ENCODE assay signal across 8 mouse cellular contexts in genomic region chr9:43101936-43102595, GRCm38 (mm10). TPM values are rescaled to one million over a fixed set of nuclear protein-coding genes. Genes with fewer than 3 reads are reported as not detected.
DNase-seq lines count a peak whose midpoint lies in the region; ATAC-seq and TF ChIP-seq lines count a peak whose summit lies in the region.

No protein-coding gene starts in this region.

- peaks cover 27% of the 10 kb centered on the region for H3K27me3 ChIP-seq in megakaryocyte, embryonic 14.5 days (replicated peaks)
- H3K27me3 ChIP-seq in heart, embryonic 13.5 days (replicated peaks), result no peaks in the 10 kb centered on the region
- H3K27me3 ChIP-seq in lung, embryonic 16.5 days (ENCODE audit: control insufficient read depth, insufficient read depth, low read depth, low read length), result no peaks in the 10 kb centered on the region
- no peaks in the 10 kb centered on the region for H3K27me3 ChIP-seq in stomach, postnatal 0 days (ENCODE audit: control insufficient read depth, insufficient read depth, low read length)

- no peak for DNase-seq in stomach, postnatal 0 days (ENCODE audit: low spot score)
- no peak for DNase-seq in right cerebral cortex, postnatal 14 days
- DNase-seq in left cerebral cortex, adult 2 months (ENCODE audit: extremely low spot score in 1 of 2, low spot score in 2 of 2), result no peak
- DNase-seq in kidney, postnatal 4 days, result no peak

- H3K27ac ChIP-seq in heart, embryonic 13.5 days (replicated peaks), result peak overlapping the region; percentile 86
- H3K27ac ChIP-seq in lung, embryonic 16.5 days (ENCODE audit: low read length), result peak overlapping the region; percentile 64
- H3K27ac ChIP-seq in stomach, postnatal 0 days (replicated peaks), result peak overlapping the region; percentile 9; the same call in 1 of the 2 replicates
- H3K27ac ChIP-seq in left cerebral cortex, adult 2 months, result no peak overlapping the region

- H3K9ac ChIP-seq in heart, embryonic 13.5 days, result peak overlapping the region; percentile 71
- H3K9ac ChIP-seq in lung, embryonic 16.5 days (ENCODE audit: low read length), result peak overlapping the region; percentile 42; the same call in 1 of the 2 replicates
- no peak overlapping the region for H3K9ac ChIP-seq in stomach, postnatal 0 days (ENCODE audit: low read length)

- peak overlapping the region; percentile 84 for H3K4me2 ChIP-seq in heart, embryonic 13.5 days
- H3K4me2 ChIP-seq in lung, embryonic 16.5 days (ENCODE audit: low read depth, low read length), result peak overlapping the region; percentile 82
- peak overlapping the region; percentile 18 for H3K4me2 ChIP-seq in stomach, postnatal 0 days (replicated peaks; ENCODE audit: low read depth)

- TF ChIP-seq EP300 in stomach, postnatal 0 days (optimal IDR thresholded peaks at IDR 0.05), result no peak

- WGBS in heart, embryonic 13.5 days, result 37% methylated on average over 8 of the region's 8 CpGs
- 47% methylated on average over 8 of the region's 8 CpGs for WGBS in lung, embryonic 16.5 days
- WGBS in stomach, postnatal 0 days, result 45% methylated on average over 8 of the region's 8 CpGs

- peak overlapping the region; percentile 82 for H3K4me3 ChIP-seq in megakaryocyte, embryonic 14.5 days (replicated peaks)
- peak overlapping the region; percentile 94 for H3K4me3 ChIP-seq in heart, embryonic 13.5 days
- H3K4me3 ChIP-seq in lung, embryonic 16.5 days (ENCODE audit: low read length), result peak overlapping the region; percentile 25
- peak overlapping the region; percentile 15; the same call in 1 of the 2 replicates for H3K4me3 ChIP-seq in stomach, postnatal 0 days (ENCODE audit: low read depth, low read length)
- H3K4me3 ChIP-seq in left cerebral cortex, adult 2 months, result no peak overlapping the region

- H3K36me3 ChIP-seq in megakaryocyte, embryonic 14.5 days (replicated peaks; ENCODE audit: low read length), result no peaks in the 10 kb centered on the region
- 0 out of 2 replicates have a peak, but pooled peaks cover 3% of the 10 kb centered on the region for H3K36me3 ChIP-seq in heart, embryonic 13.5 days
- no peaks in the 10 kb centered on the region for H3K36me3 ChIP-seq in lung, embryonic 16.5 days (ENCODE audit: control insufficient read depth, insufficient read depth, low read length)
- H3K36me3 ChIP-seq in stomach, postnatal 0 days (ENCODE audit: control insufficient read depth, insufficient read depth, low read length), result no peaks in the 10 kb centered on the region

- intact Hi-C loops in left cerebral cortex, adult 2 months (cut with DNase I), result no loop called here

- 0 out of 2 replicates have a peak, but pooled peaks cover 3% of the 10 kb centered on the region for H3K9me3 ChIP-seq in megakaryocyte, embryonic 14.5 days
- no peaks in the 10 kb centered on the region for H3K9me3 ChIP-seq in heart, embryonic 13.5 days
- no peaks in the 10 kb centered on the region for H3K9me3 ChIP-seq in lung, embryonic 16.5 days (ENCODE audit: control insufficient read depth, low read length)
- H3K9me3 ChIP-seq in stomach, postnatal 0 days (ENCODE audit: control insufficient read depth, low read length), result no peaks in the 10 kb centered on the region

- peaks cover 57% of the 10 kb centered on the region for H3K4me1 ChIP-seq in megakaryocyte, embryonic 14.5 days
- peaks cover 51% of the 10 kb centered on the region for H3K4me1 ChIP-seq in heart, embryonic 13.5 days
- peaks cover 24% of the 10 kb centered on the region for H3K4me1 ChIP-seq in lung, embryonic 16.5 days (replicated peaks; ENCODE audit: control insufficient read depth, insufficient read depth, low read length)
- H3K4me1 ChIP-seq in stomach, postnatal 0 days (replicated peaks; ENCODE audit: control insufficient read depth, insufficient read depth), result no peaks in the 10 kb centered on the region; the same call in 1 of the 2 replicates

- TF ChIP-seq CTCF in stomach, postnatal 0 days (IDR thresholded peaks at IDR 0.05; ENCODE audit: low read depth), result no peak
- no peak for TF ChIP-seq CTCF in left cerebral cortex, adult 2 months (IDR thresholded peaks at IDR 0.05)

- ATAC-seq in megakaryocyte, adult 5-6 weeks (ENCODE audit: poor library complexity, severe bottlenecking), result no peak; the same call in 1 of the 2 replicates
- ATAC-seq in heart, embryonic 13.5 days (ENCODE audit: extremely low read depth, insufficient number of reproducible peaks, low FRiP score, low TSS enrichment), result peak; percentile 26; the same call in 1 of the 2 replicates
- ATAC-seq in lung, embryonic 16.5 days (ENCODE audit: low read depth), result no peak
- ATAC-seq in stomach, postnatal 0 days (ENCODE audit: low FRiP score, low TSS enrichment), result no peak

RNA-seq across cellular contexts. Expression of gene Arhgef12, which starts 5.0 kb away (rescaled TPM):
- 0.16 and 2.4 TPM in 2 replicates for polyA plus RNA-seq in megakaryocyte, embryonic 14.5 days (2012; ENCODE audit: insufficient read depth, low replicate concordance)
- total RNA-seq in megakaryocyte, adult 5-6 weeks (2015), result 0.78 and 1.9 TPM in 2 replicates
- 1.1 and 5.7 TPM in 2 replicates for total RNA-seq in megakaryocyte, adult 5-6 weeks (2017)
- polyA plus RNA-seq in heart, embryonic 13.5 days (2015; fragmentation: Nextera tagmentation; extraction: Ambion mirVana), result 9.2 and 9.7 TPM in 2 replicates
- polyA plus RNA-seq in lung, embryonic 16.5 days (2015; fragmentation: Nextera tagmentation; extraction: Ambion mirVana), result 12.1 and 14.4 TPM in 2 replicates
- polyA plus RNA-seq in stomach, postnatal 0 days (2015; fragmentation: Nextera tagmentation; extraction: Ambion mirVana), result 6.6 and 6.8 TPM in 2 replicates
- 100 to 1,000 TPM; 162 to 164 TPM for total RNA-seq in left cerebral cortex, adult 2 months (2021)

RNA-seq across cellular contexts. Expression of gene Tmem136, which starts 14.3 kb away (rescaled TPM):
- not detected in 2 replicates for polyA plus RNA-seq in megakaryocyte, embryonic 14.5 days (2012; ENCODE audit: insufficient read depth, low replicate concordance)
- not detected in 2 replicates for total RNA-seq in megakaryocyte, adult 5-6 weeks (2015)
- not detected in 2 replicates for total RNA-seq in megakaryocyte, adult 5-6 weeks (2017)
- 12.8 and 12.9 TPM in 2 replicates for polyA plus RNA-seq in heart, embryonic 13.5 days (2015; fragmentation: Nextera tagmentation; extraction: Ambion mirVana)
- 4.2 and 4.4 TPM in 2 replicates for polyA plus RNA-seq in lung, embryonic 16.5 days (2015; fragmentation: Nextera tagmentation; extraction: Ambion mirVana)
- polyA plus RNA-seq in stomach, postnatal 0 days (2015; fragmentation: Nextera tagmentation; extraction: Ambion mirVana), result 1.8 and 2.1 TPM in 2 replicates
- 10 to 100 TPM; 15.6 to 16.8 TPM for total RNA-seq in left cerebral cortex, adult 2 months (2021)

Comparison
In these comparisons a context has a peak if more than half of its experiments do, and no peak if none do; other contexts are left out.
1. H3K4me2 ChIP-seq: peak in every context shown above with its lines; median percentile 84 in heart, embryonic 13.5 days; 82 in lung, embryonic 16.5 days; 18 in stomach, postnatal 0 days.